Mouse (Mus musculus) forebrain, embryonic 16.5 days (tissue): ENCODE measurements around the gene Tubb5. TPM values are rescaled to one million over a fixed set of nuclear protein-coding genes. Genes with fewer than 3 reads are reported as not detected.

Source experiments
- ATAC-seq: fragments of 200-750 bp; cut with Nextera tagmentation; 2 replicates; pipeline ENCODE4 v1.8.0; 2017; ENCODE audit warnings: mild to moderate bottlenecking, moderate library complexity
- H3K27ac ChIP-seq: fragments of 300-500 bp; sonication (generic); 2 replicates; pipeline ENCODE4 v1.5.1; 2014; ENCODE audit warnings: low read length, control low read depth
- H3K27me3 ChIP-seq: fragments of 300-500 bp; sonication (generic); replicated peaks from 2 replicates; pipeline ENCODE4 v1.6.1; 2014; ENCODE audit warnings: low read length; ENCODE audit not compliant: control insufficient read depth, insufficient read depth
- H3K36me3 ChIP-seq: fragments of 300-500 bp; sonication (generic); 2 replicates; pipeline ENCODE4 v1.6.1; 2014; ENCODE audit not compliant: control insufficient read depth, insufficient read depth
- H3K4me1 ChIP-seq: fragments of 300-500 bp; sonication (generic); replicated peaks from 2 replicates; pipeline ENCODE4 v1.6.1; 2014; ENCODE audit warnings: low read length; ENCODE audit not compliant: control insufficient read depth, insufficient read depth
- H3K4me2 ChIP-seq: fragments of 300-500 bp; sonication (generic); 2 replicates; pipeline ENCODE4 v1.6.1; 2014; ENCODE audit warnings: mild to moderate bottlenecking, low read length, control low read depth
- H3K4me3 ChIP-seq: fragments of 300-500 bp; sonication (generic); replicated peaks from 2 replicates; pipeline ENCODE4 v1.5.1; 2014; ENCODE audit warnings: mild to moderate bottlenecking, low read length, control low read depth
- H3K9ac ChIP-seq: fragments of 300-500 bp; sonication (generic); replicated peaks from 2 replicates; pipeline ENCODE4 v1.6.1; 2014; ENCODE audit warnings: low read depth, low read length, control low read depth
- H3K9me3 ChIP-seq: fragments of 300-500 bp; sonication (generic); 2 replicates; pipeline ENCODE4 v1.6.1; 2016; ENCODE audit warnings: low read length; ENCODE audit not compliant: control insufficient read depth
- WGBS: fragments of 180-500 bp; shearing (Covaris S2); extraction: QIAGEN DNeasy Blood & Tissue Kit; methylation state at CpG from one replicate; pipeline ENCODE4 v1.1.7; 2014; 5-methylcytosine and 5-hydroxymethylcytosine counted together
- polyA plus RNA-seq: library from polyadenylated mRNA; unstranded; fragments of >200 nt; fragmentation: Nextera tagmentation; extraction: Ambion mirVana; gene quantifications from 2 replicates; pipeline ENCODE4 v1.2.1, GENCODE M21; 2015

Tubb5 gene
- polyA plus RNA-seq, 1 experiment from 2014 or later: 1,979 TPM

DNA sequence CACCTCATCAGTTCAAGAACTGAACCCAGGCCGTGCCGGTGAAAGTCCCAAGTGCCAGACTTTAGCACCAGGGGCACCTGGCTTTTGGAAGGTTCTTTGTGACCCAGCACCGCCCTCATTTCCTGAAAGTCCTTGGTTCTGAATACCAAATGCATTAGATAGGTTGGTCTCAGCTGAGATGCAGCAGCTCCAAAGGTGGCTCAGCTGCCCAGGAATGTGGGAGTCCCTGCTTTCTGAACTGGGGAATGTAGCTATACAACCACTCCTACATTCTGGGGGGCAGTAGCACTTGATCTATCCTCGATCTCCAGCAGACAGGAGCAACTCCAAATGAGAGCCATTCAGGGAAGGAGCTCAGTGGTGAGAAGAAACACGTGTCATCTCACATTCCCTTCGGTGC, 25.4 kb downstream of the Tubb5 start:
- ATAC-seq: no peak
- Histone ChIP-seq H3K9ac (no peak overlapping the region), H3K4me1 (peaks cover 6% of the 10 kb centered on the region; the same call in 1 of the 2 replicates), H3K4me3 (no peak overlapping the region), H3K27me3 (no peaks in the 10 kb centered on the region), H3K36me3 (no peaks in the 10 kb centered on the region), H3K4me2 (no peak overlapping the region), H3K27ac (no peak overlapping the region), H3K9me3 (no peaks in the 10 kb centered on the region)
- 68% methylated on average over 6 of the region's 6 CpGs for WGBS

GRCm38 (mm10) chr17:35812307-35812706, 25.8 kb downstream of the Tubb5 start:
- H3K27me3 ChIP-seq: no peaks in the 10 kb centered on the region
- ATAC-seq: no peak
- H3K4me1 ChIP-seq: peaks cover 6% of the 10 kb centered on the region; the same call in 1 of the 2 replicates
- WGBS: 80% methylated on average over 5 of the region's 5 CpGs
- H3K9me3 ChIP-seq: no peaks in the 10 kb centered on the region
- no peaks in the 10 kb centered on the region for H3K36me3 ChIP-seq
- H3K27ac ChIP-seq: no peak overlapping the region
- H3K4me2 ChIP-seq: no peak overlapping the region
- H3K4me3 ChIP-seq: no peak overlapping the region
- H3K9ac ChIP-seq: no peak overlapping the region

DNA sequence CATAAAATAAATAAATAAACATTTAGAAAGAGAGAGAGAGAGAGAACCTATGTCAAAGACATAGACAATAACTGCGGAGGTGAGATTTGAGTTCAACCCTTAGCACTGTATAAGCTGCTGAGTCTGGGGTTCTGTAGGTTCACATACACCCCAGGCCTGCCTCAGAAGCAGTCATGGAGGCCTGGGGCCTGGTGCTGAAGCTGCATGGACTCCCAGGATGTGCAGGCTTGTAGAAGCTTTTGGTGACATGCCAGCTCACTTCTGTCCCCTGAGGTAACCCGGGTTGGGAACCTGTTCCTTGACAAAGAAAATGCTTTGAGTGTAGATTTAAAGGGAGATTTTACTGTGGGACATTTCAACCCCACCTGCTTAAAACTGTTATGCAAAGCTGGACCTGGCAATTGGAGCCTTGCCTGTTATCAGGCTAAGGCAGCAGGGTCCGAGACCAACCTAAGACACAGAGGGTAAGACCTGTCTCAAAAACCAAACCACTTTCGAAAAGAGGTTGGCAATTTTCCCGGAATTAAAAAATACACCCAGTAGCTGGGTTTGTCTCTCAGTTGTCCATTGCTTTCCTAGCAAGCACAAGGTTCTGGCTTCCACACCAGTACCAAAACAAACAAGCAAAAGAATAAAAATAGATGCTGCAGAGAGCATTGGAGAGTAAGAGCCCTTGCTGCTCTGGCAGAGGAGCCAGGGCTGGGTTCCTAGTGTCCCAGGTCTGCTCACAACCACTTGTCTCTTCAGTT, 27.0 kb downstream of the Tubb5 start:
- H3K36me3 ChIP-seq: no peaks in the 10 kb centered on the region
- H3K4me1 ChIP-seq: peaks cover 6% of the 10 kb centered on the region; the same call in 1 of the 2 replicates
- no peak overlapping the region for H3K4me2 ChIP-seq
- no peak for ATAC-seq
- no peak overlapping the region for H3K9ac ChIP-seq
- no peaks in the 10 kb centered on the region for H3K27me3 ChIP-seq
- H3K27ac ChIP-seq: no peak overlapping the region
- H3K4me3 ChIP-seq: no peak overlapping the region
- H3K9me3 ChIP-seq: no peaks in the 10 kb centered on the region
- WGBS: 68% methylated on average over 5 of the region's 5 CpGs

- no peak overlapping the region for H3K4me3 ChIP-seq
- no peak overlapping the region for H3K9ac ChIP-seq
- no peak for ATAC-seq
- peaks cover 6% of the 10 kb centered on the region; the same call in 1 of the 2 replicates for H3K4me1 ChIP-seq
- H3K9me3 ChIP-seq: no peaks in the 10 kb centered on the region
- no peaks in the 10 kb centered on the region for H3K36me3 ChIP-seq
- WGBS: 88% methylated on average over 11 of the region's 11 CpGs
- H3K4me2 ChIP-seq: no peak overlapping the region
- H3K27ac ChIP-seq: no peak overlapping the region
- no peaks in the 10 kb centered on the region for H3K27me3 ChIP-seq
Observed at GRCm38 (mm10) chr17:35809395-35809794, 28.7 kb downstream of the Tubb5 start.

DNA sequence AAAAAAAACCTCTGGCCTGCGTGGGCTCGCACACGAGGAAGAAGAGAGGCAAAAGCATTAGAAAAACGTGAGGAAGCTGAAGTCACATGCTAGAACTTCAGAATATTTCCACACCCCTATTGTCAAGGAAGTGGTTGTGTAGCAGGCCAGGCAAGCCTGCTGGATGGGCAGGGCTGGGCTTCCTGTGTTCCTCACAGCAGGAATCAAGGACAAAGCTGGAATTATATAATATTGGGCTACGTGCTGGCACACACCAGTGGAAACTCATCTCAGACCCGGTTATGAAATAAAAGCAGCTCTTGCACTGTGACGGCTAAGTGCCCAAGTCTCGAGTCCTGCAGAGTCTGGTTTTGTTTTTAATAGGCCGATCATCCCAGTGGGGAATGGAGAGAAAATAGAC, 30.0 kb downstream of the Tubb5 start:
- ATAC-seq: no peak
- Histone ChIP-seq H3K9me3 (no peaks in the 10 kb centered on the region), H3K27me3 (no peaks in the 10 kb centered on the region), H3K4me3 (no peak overlapping the region), H3K4me1 (peaks cover 1% of the 10 kb centered on the region; the same call in 1 of the 2 replicates), H3K9ac (no peak overlapping the region; the same call in 1 of the 2 replicates), H3K36me3 (no peaks in the 10 kb centered on the region), H3K4me2 (no peak overlapping the region), H3K27ac (no peak overlapping the region)
- WGBS: 72% methylated on average over 9 of the region's 9 CpGs

DNA sequence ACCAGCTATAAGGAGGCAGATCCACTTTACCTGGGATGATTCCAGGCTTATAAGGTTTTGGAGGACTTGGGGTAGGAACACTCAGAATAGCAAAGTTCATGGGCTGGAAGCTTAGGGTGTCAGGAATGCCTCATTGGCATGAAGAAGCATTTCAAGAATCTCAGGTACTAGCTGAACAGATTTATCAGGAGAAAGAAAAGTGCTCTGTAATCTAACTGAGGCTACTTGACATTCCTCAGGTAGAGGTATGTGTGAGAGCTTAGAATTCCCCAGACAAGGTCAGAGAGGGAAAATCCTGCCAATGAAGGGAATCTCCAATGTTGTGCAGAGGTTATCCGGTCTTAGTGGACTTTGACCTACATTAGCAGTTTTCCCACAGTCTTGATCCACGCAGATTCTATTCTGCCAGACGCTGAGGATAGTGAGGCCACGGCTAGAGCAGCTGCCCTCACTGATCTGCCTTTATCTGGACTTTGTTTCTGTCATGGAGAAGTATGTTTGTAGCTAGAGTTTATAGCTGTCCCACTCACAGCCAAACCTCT, 34.2 kb downstream of the Tubb5 start:
- no peak overlapping the region for H3K4me3 ChIP-seq
- no peak overlapping the region for H3K4me2 ChIP-seq
- H3K36me3 ChIP-seq: no peaks in the 10 kb centered on the region
- ATAC-seq: no peak
- H3K9ac ChIP-seq: no peak overlapping the region
- H3K4me1 ChIP-seq: no peaks in the 10 kb centered on the region
- H3K27me3 ChIP-seq: no peaks in the 10 kb centered on the region
- 87% methylated on average over 4 of the region's 4 CpGs for WGBS
- H3K27ac ChIP-seq: no peak overlapping the region
- H3K9me3 ChIP-seq: no peaks in the 10 kb centered on the region

DNA sequence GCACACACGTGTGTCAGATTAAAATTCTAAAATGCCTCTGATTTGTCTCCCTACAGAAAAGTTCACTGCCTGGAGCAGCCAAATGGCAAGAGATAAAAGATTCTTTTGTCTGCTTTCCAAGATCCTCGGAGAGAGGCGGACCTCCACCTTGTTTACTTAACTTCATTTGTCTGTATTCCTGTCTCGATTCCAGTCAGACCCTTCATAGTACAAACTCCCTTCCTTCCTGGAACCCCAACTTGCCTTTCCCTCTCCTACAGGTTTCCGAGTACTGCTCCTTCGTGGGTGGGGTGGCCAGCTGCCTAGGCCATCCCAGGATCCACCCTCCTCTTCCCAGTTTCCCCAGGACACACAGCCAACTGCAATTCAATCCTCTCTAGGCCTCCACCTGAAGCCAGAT, 35.1 kb downstream of the Tubb5 start:
- H3K4me2 ChIP-seq: no peak overlapping the region
- no peak overlapping the region for H3K4me3 ChIP-seq
- no peaks in the 10 kb centered on the region for H3K4me1 ChIP-seq
- no peak overlapping the region for H3K9ac ChIP-seq
- no peaks in the 10 kb centered on the region for H3K27me3 ChIP-seq
- WGBS: 54% methylated on average over 6 of the region's 6 CpGs
- no peaks in the 10 kb centered on the region for H3K9me3 ChIP-seq
- H3K36me3 ChIP-seq: no peaks in the 10 kb centered on the region
- no peak overlapping the region for H3K27ac ChIP-seq
- ATAC-seq: no peak

GRCm38 (mm10) chr17:35800905-35801304, 37.2 kb downstream of the Tubb5 start:
- no peaks in the 10 kb centered on the region for H3K27me3 ChIP-seq
- H3K4me1 ChIP-seq: no peaks in the 10 kb centered on the region
- WGBS: 70% methylated on average over 2 of the region's 2 CpGs
- H3K36me3 ChIP-seq: no peaks in the 10 kb centered on the region
- H3K27ac ChIP-seq: no peak overlapping the region
- H3K9ac ChIP-seq: no peak overlapping the region
- no peak overlapping the region for H3K4me3 ChIP-seq
- no peaks in the 10 kb centered on the region for H3K9me3 ChIP-seq
- no peak overlapping the region for H3K4me2 ChIP-seq
- ATAC-seq: no peak

GRCm38 (mm10) chr17:35796835-35797234, 41.3 kb downstream of the Tubb5 start:
- H3K27me3 ChIP-seq: no peaks in the 10 kb centered on the region
- no peaks in the 10 kb centered on the region for H3K4me1 ChIP-seq
- 68% methylated on average over 5 of the region's 5 CpGs for WGBS
- no peak overlapping the region for H3K9ac ChIP-seq
- no peak overlapping the region for H3K4me3 ChIP-seq
- no peak overlapping the region for H3K27ac ChIP-seq
- H3K9me3 ChIP-seq: no peaks in the 10 kb centered on the region
- no peaks in the 10 kb centered on the region for H3K36me3 ChIP-seq
- ATAC-seq: no peak
- no peak overlapping the region for H3K4me2 ChIP-seq
